Mouse (Mus musculus): Measurements from ENCODE around the gene Nepn.
A peak's percentile ranks its signal among the peaks of the same experiment; 100 is the strongest.

Nepn gene

DNA sequence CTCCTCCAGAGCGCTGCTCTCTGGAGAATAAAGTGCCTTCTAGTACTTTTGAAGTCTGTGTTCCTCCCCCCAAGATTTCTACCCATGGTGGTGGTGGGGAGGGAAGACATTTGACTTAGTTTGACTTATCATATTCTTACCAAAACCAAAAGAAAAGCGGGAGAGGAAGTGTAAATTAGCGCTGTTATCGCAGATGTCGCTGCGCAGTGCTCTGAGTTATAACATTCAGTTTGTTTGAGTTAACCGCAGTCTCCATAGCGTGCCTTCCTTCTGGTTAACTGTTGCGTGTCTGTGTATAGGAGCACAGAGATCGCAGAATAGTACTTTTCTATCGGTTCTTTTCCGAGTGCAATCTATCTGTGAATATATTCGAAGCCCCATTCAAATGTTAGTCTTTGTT lies 16.4 kb downstream of the Nepn start:
- no peak for DNase-seq (ENCODE audit: low read depth, low spot score)

DNA sequence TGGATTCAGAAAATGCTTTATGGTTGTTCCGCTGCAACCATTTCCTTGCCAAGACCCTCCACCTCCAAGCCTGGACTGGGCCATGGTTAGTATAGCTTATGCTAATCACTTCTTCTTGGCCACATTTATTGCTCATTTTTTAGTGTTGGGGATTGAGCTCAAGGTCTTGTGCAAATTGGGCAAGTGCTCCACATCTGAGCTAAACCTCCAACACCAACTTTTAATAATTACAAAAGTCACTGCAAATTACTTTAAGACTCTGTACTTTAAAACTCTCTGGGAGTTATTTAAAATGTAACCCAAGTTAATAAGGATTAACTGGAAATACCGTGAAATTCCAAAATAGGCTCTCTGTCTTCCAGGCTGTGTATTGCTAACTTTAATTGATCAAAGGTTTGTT lies 18.8 kb downstream of the Nepn start:
- DNase-seq (ENCODE audit: low read depth, low spot score): no peak

- DNase-seq (ENCODE audit: low read depth, low spot score): no peak
Measured at GRCm38 (mm10) chr10:52415020-52415419, 26.2 kb downstream of the Nepn start.

DNA sequence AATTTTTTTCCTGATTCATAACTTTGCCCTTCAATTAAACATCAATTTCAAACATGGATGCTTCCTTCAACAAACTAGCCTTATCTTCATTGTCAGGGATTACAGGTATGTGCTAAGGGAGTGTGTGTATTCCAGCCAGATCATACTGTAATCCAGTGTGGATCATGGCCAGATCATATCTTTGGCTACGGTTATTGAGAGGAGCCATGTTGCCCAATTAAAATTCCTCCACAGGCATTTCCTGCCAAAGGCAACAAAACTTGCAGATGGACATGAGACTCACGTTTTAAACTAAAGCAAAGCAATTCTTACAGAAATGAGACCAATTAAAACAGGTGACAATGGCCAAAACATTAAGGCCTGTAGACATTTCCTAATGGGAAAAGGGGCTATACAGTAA lies 27.7 kb downstream of the Nepn start:
- no peak for DNase-seq (ENCODE audit: low read depth, low spot score)

DNA sequence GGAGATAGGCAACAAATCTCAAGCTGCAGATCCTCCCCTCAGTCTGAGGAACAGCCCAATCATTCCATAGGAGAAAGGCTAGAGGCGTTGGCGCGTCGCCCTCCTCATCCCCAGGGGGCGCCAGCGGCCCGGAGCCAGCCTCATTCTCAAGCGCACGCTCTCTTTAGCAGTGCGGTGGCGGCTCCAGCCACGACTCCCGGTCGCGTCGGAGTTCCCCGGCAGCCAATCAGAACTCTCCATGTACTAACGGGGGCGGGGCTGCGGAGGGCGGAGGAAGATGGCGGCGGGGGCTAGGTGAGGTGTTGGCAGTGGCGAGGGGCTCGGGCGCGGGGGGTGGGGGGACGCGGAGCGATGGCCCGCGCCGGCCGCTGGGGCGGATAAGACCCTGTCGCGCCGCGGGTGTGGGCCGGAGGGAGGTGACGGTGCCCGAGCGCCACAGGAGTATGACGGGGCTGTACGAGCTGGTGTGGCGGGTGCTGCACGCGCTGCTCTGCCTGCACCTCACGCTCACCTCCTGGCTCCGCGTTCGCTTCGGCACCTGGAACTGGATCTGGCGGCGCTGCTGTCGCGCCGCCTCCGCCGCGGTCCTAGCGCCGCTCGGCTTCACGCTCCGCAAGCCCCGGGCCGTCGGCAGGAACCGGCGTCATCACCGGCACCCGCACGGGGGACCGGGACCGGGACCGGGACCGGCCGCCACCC lies 28.7 kb downstream of the Nepn start, which contains the start of gene Nus1:
Gene Nus1, plus strand, starts transcription at position 249 of the 699 bp plus-strand sequence.
- DNase-seq (ENCODE audit: low read depth, low spot score): peak; percentile 91

DNA sequence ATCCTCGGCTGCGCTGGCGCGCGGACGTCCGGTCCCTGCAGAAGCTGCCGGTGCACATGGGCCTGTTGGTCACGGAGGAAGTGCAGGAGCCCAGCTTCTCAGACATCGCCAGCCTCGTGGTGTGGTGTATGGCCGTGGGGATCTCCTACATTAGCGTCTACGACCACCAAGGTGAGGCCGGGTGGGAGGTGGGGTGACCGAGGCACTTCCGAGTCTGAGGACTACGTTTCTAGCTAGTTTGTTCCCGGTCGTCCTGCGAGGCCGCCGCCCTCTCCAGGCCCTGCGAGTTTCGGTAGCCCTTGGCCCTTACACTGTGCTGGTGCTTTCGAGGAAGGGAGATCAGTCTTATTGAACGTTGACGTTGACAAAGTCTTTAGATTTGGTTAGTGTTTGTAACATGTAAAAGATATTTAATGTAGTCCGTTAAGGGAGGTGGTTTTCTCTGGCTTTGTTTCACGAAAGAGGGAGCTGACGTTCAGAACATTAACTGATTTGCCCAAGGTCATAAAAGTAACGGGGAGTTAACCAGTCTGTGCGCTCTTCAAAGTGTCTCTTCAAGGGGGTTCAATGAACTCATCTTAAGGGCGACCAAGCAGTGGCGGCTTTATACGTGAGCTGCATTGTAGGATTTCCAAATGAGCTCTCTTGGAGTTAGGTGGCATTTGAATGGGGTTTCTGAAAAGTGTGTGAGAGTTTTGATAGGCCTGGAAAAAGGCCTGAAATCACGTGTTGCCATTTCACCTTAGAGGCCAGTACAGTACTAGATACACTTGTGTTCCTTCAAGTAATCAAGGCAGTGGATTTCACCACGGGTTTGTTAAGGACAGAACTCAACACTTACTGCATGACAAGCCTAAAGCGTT lies 29.5 kb downstream of the Nepn start:
- peak; percentile 12 for DNase-seq (ENCODE audit: low read depth, low spot score)

- DNase-seq (ENCODE audit: low read depth, low spot score): no peak
Measured at GRCm38 (mm10) chr10:52418931-52419330, 30.2 kb downstream of the Nepn start.

GRCm38 (mm10) chr10:52419402-52419801 lies 30.6 kb downstream of the Nepn start:
- DNase-seq (ENCODE audit: low read depth, low spot score): no peak

- no peak for DNase-seq (ENCODE audit: low read depth, low spot score)
Measured at GRCm38 (mm10) chr10:52420526-52420925, 31.8 kb downstream of the Nepn start.

DNA sequence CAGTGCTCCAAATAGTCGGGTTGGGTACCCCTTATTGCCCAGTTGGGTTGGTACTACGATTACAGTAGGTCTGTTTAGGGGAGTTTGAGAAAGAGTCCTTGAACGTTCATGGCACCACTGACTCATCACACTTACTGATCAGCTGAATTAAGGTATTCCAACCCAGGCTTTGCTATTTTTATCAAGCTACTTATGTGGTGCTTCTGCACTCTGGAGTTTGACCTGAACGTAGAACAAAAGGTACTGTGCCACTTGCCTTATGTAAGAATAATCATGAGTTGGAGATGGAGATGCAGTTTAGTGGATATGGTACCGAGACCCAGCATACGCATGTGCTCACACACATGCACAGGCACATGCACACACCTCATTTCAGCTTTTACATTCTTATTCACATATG lies 32.9 kb downstream of the Nepn start:
- DNase-seq (ENCODE audit: low read depth, low spot score): no peak

GRCm38 (mm10) chr10:52423097-52423496 lies 34.3 kb downstream of the Nepn start:
- DNase-seq (ENCODE audit: low read depth, low spot score): no peak

DNA sequence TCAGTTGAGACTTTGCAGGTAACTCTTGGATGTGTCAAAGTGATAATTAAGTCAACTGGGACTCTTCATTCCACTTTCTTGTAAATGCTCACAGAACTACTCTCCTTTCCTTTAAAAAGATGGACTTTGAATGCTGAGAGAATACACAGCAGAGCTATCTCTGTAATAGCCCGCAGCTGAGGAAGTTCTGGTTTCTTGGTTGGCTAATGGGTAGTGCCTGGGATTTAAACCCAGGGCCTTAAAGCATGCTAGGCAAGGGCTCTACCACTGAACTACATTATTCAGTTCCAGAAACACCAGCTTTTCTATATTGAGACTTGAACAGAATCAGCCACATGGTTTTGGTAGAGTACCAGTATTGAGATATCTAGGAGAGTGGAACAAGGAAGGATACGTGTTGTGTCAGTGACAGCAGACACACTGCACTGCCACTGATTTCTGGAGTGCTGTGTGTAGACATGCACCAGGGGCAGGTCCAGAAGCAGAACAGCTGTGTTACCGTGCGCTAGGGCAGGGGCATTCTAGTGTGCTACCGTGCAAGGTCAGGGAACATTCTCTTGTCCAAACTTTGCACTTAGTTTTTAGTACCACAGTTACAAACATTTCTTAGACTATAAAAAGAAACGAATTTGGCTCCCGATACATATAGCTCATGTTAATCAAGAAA lies 37.7 kb downstream of the Nepn start:
- DNase-seq (ENCODE audit: low read depth, low spot score): no peak

- no peak for DNase-seq (ENCODE audit: low read depth, low spot score)
Measured at GRCm38 (mm10) chr10:52427634-52428415, 39.1 kb downstream of the Nepn start.

DNA sequence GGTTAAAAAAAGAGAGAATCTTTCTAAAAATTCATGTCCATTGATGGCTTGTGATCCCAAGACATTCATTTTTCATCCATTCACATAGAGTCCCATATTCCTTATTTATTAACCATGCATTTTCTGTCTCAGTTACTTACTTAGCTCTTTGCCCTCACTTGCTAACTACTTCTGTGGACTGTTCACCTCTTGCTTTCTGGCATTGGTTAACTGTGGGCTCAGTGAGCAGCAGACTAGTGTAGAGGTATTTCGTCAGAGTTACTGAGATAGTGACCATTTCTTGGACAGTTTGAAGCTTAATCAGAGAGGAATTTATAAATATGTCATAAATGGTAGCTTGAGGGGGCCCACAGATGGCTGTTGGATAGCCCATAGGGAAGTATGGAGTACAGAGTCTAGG lies 42.2 kb downstream of the Nepn start:
- no peak for DNase-seq (ENCODE audit: low read depth, low spot score)

DNA sequence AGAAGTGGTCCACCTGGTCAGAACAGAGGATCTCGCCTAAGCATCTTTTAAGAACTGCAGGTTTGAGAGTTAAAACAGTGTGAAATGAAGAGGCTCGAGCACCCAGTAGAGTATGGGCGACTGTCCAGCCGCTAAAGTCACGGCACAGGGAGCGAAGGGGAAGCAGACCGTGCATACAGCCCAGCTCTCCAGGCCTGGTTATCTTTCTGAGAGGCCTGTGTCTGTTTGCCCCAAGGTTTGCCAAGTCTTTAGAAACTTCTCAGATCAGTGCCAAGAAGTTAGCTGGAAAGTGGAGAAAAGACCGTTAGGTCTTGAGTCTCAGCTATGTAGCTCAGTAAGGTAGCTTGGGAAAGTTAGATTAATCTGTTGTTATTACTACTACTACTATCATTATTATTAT lies 46.1 kb downstream of the Nepn start:
- DNase-seq (ENCODE audit: low read depth, low spot score): no peak
